Mouse (Mus musculus): ENCODE data around the gene Vasn. TPM values are rescaled to one million over a fixed set of nuclear protein-coding genes. Genes with fewer than 3 reads are reported as not detected.

Gene Vasn
- 5.4 and 9.3 TPM in 2 replicates for total RNA-seq (2021)
- long read RNA-seq, partial matches to known transcripts, result 0 of 1 reads
- long read RNA-seq, other reads (novel, unspliced or antisense), result 0 of 1 reads

DNA sequence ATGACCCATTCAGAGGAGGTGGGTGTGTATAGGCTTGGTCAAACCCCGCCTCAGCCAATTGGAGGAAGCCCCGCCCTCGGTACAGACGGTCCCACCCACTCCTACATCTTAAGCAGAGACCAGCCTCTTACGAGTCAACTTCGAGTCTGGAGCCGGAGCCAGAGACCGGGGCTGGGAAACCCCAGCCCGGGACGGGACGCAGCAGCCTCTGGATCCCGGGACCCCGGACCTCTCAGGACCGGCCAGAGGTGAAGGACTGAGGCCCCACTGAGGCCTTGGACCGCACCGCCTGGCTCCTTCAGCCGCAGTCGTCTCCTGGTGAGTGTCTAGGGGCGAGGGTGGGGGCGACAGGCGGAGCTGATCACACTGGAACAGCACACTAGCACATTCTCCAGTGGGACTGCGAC lies at the start of gene Vasn, which contains the start of gene Dnaja3:
Gene Vasn (plus strand): TSS at position 111 of the 407 bp plus-strand sequence.
Gene Dnaja3 (plus strand): TSS at position 159 of the 407 bp plus-strand sequence.
- peak; percentile 87 for DNase-seq

DNA sequence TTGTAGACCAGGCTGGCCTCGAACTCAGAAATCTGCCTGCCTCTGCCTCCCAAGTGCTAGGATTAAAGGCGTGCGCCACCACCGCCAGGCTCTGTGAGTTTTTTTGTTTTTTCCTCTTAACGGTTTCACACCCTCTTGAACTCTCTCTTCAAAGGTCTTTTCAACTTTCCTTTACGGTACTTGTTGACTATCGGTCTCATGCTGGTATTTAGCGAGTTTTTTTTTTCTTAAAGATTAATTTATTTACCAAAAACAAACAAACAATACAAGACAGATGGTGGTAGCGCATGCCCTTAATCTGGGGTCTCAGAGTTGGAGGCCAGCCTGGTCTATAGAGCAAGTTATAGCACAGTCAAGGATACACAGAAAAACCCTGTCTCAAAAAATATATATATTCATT lies 49.5 kb upstream of the Vasn start:
- no peak for DNase-seq

DNA sequence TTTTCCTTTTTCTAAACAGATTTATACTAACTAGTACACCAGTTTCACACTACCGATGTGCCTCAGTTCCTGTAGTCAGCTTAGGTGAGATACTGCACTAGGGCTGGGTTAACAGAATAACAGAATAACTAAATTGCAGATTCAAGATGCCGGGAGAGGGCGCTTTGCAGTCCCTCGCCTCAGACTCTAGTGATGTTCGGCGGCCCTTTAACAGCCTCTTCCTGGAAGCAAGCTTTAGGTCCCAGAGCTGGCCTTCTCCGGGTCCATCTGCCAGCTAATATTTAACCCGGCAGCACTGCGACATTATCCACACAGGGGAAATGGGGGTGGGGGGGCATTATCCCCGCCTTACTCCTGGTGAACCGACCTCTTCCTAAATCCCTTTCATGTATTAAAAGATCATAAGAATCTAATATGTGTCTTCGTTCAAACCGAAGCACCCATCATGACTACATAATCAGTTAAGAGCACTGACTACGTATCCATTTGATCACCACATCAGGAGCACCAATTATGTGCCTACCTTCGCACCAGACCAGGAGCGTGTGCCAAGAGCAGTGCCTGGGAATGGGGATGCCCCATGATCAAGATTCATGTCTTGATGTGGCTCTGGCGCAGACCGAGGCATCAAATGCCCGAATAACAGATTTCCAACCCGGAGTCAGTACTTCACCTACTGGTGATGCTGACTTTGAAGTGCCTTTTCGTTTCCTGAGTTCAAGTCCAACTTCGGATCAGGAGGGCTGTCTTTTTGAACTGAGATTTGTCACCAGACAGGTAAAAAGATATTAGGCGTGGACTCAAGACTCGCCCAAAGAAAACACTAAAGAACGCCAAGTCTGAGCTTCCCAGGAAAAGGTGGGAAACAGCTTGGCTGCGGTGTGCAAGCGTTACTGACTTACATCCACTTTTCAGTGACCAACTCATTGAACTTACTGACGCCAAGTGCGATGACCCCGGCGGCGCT lies 46.5 kb upstream of the Vasn start:
- DNase-seq, result peak; percentile 46

DNA sequence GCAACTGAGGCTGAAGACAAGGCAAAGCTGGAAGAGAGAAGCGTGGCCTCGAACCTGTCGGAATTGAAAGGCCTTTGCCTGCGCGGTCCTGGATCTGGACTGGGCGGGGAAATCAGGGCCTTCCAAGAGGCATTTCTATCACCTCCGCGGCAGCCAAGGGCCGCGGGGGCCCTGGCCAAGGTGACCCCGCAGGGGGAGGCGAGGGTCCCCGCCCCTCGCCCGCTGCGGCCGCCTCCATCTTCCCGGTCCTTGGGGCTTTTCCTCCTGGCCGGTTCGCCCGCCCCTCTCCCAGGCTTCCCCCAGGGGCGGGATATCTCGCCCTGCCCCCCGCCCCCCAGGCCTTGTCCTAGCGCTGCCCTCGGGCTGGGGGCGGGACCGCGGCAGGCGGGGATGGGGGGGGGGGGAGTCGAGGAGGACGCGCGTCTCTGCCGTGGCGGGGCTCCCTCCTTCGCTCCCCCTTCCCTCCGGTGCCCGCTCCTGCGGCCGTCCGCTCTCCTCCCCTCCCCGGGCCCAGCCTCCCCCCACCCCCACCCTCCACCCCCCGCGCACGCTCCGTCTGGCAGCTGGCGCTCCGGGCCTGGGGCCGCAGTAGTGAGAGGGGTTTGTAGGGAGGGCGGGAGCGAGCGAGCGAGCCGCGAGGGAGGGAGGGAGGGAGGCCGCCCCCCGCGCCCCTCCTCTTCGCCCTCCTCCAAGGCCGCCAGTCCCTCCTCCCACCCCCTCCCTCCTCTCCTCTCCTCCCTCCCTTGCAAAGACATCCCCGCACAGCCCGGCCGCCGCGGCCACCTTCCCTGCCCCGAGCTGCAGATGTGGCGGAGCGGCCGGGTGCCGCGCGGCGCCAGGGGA lies 45.5 kb upstream of the Vasn start, which contains the start of gene Glis2:
Gene Glis2 (plus strand): TSS at position 743 of the 843 bp plus-strand sequence.
- DNase-seq, result peak; percentile 77

DNA sequence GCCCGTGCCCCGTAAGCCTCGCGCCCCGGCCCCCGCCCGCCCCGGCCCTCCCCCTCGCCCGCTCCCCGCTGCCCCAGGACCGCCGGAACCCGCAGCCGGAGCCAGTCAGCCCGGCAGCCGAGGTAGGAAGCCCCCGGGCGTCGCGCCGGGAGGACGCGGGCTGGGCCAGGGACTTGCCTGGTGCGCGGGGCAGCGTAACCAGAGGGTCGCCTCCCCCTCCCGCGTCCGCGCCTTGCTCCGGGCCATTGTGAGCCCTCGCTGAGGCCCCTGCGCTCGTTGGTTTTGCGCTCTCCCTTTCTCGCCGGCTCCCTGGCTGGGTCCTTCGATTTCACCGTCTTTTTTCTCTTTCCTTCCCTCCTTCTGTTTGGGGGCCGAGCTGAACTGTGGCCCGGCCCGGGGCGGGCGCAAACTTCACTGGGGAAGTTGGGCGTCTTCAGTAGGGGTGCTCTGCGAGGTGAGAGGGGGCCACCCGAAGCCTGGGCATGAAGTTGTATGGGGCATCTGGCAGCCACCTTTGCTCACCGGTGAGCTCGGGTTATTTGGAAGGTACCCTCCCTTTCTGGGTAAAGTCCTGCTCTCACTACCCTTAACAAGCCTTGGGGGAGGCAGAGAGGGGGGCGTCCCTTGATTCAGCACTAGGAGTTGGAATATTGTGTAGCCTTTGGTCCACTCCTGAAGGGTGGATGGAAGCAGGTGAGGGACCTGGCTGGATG lies 44.8 kb upstream of the Vasn start:
- no peak for DNase-seq

DNA sequence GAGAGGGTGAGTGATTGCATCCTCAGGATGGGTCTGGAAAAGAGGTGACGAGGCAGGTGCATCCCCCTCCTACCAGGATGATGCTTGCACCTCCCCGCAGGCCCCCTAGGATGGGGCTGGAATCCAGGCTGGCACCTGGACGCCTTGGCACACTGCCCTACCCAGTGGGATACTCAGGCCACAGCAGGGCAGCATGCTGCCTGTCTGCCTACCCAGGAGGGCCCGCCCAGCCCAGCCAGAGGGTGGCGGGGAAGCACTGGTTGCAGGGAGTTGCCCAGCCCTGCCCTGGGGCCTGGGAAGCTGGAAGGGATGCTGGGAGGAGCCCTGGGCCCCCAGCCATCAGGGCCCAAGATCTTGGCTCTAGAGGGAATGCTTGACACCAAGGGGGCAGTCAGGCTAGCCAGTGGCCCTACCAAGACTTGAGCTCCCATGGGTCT lies 44.2 kb upstream of the Vasn start:
- peak; percentile 52 for DNase-seq

DNA sequence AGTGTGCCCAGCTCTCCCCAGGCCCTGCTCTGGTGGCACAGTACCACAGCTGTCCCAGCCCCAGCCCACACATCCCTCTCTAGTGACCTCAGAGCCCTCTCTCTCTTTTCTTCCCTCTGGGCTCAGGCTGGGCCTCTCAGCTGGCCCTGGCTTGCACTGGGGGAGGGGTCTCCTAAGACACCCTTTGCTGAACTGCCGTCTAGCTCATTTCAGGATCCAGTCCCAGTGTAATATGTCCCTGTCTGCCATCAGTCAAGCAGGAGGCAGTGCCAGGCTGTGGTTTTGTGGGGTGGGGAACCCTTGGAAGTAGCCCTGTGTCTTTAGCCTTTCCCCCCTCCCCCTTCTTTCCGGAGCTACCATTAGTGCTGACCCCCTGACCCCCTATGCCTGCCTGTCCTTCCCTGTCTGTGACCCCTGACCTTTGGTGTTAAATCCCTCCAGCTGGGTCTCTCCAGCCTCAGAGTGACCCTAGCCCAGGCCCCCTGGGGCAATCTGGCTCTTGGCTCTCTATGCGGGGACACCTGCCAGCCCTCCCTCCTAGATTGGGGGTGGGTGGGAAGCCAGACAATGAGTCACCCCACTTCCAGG lies 43.5 kb upstream of the Vasn start:
- no peak for DNase-seq

DNA sequence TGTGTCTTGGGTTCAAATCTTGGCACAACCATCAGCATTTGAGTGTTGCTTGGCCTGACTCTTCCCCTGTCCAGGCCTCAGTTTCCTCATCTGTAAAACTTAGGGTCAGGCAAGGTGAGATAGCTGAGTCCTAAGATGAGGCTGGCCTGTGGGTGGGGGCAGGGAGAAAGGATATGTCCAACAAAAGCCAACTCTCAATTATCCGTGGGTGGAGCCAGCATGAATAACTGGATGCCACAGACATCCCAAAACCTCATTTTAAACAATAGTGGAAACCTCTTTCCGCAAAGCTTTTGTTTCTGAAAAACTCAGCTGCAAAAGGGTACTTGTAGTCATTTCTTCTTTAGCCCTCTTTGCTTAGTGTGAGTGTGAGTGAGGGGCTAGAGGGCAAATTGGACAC lies 42.9 kb upstream of the Vasn start:
- no peak for DNase-seq

DNA sequence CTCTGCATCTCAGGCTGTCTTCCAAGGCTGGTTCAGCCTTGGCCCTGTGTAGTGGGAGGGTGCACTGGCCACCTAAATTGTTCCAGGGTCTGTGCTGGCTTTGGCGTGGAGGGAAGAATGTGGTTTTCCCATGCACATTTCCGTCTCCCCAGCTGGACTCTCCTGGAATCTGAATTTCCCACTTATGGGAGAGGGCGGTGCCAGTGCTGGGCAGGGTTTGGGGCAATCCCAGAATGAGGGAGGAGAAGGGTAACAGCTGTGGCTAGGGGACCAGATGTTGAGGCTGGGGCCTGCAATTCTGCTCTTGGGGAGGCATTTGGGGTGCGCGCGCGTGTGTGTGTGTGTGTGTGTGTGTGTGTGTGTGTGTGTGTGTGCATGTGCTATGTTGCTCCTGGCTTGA lies 42.4 kb upstream of the Vasn start:
- no peak for DNase-seq

DNA sequence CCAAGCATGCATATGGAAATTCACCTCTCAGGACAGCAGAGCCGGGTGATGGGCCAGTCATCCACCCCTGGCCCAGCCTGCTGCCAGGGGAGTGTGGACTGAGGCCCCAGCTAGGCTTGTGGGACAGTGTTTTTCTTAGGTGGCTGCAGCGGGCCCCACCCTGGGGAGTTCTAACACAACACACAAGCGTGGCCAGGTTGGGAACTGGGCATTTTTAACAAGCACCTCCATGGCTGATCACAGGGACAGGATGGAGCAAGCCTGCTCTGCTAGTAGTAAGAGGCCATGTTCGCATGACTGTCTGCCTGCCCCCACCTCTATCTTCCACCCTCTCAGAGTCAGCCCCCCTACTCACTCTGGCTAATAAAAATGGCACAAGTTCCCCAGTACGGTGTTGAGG lies 41.7 kb upstream of the Vasn start:
- DNase-seq, result no peak

DNA sequence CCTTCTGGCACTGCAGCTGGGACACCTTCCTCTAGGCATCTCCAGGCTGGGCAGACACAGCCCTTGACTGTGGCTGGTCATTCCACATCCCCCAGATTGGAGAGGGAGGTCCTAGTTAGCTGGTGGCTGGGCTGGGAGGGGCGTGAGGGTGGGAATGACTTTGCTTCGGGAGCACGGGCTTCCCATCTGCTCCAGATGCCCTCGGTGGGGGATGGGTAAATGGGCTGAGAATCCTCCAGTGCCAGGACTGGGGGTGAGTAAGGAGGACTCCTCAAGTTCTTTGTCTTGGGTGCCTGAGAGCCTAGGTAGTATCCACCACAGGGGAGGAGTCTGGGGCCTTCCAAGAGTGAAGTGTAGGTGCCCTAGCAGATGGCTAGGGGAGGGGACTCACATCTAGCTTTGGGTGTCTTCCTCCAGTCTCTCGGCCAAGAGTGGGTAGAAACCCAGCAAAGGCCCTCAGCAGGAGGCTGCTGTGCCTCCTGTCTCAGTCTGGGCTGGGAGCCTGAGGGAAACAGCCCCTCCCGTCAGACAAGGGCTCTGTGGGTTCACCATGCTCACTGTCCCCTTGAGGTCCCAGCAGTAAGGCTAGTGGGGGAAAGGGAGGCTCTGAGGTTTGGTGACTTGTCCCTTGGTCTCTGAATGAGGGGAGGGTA lies 40.7 kb upstream of the Vasn start:
- DNase-seq, result no peak

DNA sequence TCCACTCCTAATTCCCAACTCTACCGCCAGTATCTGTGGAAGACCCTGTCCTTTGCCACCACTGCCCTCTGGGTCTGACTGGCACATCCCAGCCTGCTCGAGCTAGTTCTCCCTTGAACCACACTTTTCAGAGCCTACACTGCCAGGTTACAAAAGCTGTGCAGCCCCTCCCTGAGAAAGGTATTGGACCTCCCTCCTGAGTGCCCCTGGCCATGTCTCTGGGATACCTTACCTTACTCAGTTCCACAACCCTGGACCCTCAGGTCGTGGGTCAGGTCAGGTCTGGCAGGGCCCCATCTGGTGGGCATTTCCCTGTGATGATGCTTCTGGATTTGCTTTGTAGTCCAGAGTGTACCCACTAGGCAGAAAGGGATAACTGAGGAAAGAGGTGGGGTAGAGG lies 40.1 kb upstream of the Vasn start:
- DNase-seq, result no peak

DNA sequence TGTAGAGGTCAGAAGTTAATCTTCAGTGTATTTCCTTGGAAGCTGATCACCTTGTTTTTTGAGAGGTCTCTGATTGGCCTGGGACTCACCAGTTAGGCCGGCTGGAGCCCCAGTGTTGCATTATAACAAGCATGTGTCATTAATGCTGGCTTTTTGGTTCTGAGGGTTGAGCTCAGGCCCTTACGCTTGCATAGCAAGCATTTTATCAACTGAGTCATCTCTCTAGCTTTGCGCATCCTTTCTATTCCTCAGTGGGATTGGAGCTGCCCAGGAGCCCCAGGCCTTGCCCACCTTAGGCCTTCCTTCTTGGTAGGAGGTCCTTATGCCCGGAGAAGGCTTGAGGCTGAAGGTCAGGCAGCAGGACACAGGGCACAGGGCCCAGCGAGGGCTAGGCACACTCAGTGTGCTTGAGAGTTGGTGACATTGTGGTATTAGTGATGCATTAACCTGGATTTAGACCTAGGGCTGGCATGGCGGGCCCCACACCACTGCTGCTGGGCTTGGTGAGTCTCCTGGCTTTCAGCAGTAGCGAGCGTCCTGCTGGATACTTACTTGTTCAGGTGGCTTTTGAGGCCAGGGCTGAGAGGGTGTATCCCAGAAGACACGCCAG lies 38.9 kb upstream of the Vasn start:
- DNase-seq, result no peak

DNA sequence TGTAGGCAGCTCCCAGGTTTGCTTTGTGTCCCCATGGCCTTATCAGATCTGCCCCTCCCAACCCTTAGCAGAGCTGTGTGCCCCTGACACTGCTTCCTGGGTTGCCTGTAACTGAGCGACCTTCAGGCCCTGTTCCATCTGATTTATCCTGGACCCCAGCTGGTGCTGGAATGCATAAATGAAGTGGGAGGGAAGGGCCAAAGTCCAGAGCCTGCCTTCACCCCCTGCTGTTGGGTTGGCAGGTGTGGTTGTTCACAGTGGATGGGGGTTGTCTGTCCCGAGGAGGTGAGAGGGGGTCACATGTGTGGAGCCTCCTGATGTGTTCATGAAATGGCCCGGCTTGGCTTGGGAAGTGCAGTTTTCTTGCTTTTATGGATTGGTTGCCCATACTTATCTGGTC lies 37.6 kb upstream of the Vasn start:
- DNase-seq, result no peak

DNA sequence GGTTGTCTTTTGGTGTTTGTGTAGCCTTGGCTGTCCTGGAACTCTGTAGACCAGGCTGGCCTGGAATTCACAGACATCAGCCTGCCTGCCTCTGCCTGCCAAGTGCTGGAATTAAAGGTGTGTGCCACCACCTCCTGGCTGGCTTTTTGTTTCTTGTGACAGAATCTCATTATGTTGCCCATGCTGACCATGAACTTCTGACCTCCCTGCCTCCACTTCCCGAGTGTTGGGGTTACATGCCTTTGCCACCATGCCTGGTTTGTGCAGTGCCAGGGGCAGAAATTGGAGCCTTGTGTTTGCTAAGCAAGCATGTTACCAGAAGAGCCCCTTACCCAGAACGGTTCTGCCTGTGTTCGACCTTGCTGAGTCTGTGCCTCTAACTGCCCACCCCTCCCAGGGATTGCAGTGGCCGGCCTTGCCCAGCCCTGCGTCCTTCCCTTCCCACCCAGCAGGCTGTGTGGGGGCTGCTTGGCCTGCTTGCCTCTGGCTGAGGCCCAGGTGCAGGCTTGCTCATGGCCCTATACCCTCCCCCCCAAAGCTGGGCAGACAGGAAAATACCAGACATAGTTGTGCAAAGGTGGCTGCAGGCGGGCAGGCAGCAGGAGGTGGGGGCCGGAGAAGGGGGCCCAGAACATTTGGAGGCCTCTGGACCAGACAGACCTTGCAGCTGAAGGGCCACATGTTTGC lies 36.8 kb upstream of the Vasn start:
- DNase-seq, result peak; percentile 26

DNA sequence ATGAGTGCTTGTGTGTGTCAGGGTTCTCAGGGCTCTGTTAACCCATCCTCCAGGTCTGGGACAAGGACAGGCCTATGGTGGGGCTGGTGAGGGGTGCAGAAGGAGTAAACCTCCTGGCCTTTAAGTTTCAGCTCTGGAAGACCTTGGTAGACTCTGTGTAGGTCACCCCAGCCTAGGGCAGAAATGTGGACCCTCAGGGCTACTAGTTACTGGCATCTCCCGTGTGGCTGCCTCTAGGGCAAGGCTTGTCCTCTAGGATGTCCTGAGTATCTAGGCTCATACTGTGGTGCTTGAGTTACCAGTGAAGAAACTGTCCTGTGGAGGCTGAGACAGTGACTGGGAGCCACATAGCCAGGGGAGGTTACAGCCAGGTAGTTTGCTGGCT lies 36.3 kb upstream of the Vasn start:
- DNase-seq, result no peak

DNA sequence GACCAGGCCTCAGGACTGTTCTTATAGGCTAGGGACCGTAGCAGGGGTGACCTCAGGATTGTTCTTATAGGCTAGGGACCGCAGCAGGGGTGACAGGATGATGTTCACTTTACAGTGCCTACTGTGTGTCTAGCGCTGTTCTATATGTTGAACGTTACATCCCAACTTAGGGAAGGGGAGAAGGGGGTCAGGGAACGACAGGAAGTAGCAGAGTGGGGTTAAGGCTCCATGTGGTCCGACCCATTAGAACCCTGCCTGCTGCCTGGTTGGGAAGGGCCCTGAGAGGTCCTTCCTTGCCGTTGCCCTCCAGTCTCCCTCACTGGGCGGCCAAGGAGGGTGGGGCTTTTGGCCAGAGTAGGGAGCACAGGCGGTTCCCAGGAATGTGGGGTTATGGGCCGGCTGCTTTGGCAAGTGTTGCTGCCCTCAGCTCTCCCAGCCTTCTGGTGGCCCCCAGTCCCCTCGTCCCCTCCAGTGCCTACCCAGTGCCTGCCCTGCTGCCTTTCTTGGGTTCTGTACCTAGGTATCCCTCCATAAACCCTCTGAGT lies 35.4 kb upstream of the Vasn start:
- no peak for DNase-seq

DNA sequence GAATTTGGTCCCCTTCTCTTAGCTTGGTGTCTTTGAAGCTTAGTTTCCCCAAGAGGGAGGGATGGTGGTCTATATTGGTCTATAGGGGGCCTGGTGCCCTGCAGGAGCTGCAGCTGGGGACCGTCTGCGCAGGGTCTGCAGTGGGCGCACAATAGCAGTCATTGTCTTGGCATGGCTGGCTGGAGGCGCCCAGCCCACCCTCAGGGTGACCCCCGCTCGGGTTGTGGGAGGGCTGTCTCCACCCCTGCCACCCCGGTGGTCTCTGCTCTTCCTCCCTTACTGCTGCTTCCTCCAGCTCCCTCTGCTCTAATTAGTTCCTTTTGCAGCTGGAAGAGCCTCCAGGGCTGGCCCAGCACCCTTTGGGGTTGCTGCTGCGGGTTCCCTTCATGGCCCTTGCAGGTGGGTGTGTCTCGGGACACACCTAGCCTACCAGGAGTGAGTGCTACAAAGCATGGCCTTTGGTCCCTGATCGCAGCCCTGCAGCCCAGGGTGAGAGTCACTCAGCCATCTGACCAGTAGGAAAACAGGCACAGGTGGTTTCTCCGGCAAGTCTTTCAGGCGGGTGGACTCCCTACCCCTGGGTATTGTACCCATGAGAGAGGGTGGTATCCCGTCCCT lies 34.1 kb upstream of the Vasn start:
- no peak for DNase-seq

DNA sequence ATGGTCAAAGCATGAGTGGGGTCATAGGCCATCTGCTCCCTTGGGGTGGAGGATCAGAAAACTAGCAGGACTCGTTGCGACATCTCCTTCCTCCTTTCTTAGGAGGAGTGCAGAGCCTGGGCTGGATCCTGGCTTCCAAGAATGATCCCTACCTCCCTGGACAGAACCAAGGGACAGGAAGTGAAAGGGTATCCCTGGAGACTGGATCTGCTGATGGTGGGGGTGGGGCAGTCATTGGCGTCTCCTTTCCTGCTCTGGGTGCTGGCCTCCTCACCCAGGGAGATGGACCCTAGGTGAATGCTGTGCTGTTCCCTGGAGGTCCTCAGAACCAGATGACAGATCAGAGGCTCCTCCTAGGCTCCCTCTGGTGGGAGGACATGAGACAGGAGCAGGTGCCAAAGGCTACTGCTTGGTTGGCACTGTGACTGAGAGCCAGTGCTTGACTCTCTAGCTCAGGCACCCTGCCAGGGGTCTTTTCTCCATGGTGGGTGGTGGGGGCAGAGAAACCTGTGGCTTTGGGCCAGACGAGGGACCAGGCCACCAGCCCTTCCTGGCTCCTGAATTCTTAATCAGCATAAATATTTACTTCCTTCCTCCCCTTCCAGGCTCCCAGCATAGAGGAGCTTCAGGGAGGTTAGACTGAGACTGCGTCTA lies 33.2 kb upstream of the Vasn start:
- peak; percentile 30 for DNase-seq
